Mouse (Mus musculus) heart, embryonic 15.5 days (tissue): ENCODE measurements around the gene Cdr2. TPM values are rescaled to one million over a fixed set of nuclear protein-coding genes. Genes with fewer than 3 reads are reported as not detected.
A peak's percentile ranks its signal among the peaks of the same experiment; 100 is the strongest.
"Not testable (repeated sequence)": the region's sequence is repeated elsewhere in the genome, so short reads cannot be mapped to it uniquely, and the experiment has no call there.

Source experiments
- ATAC-seq: fragments of 200-750 bp; cut with Nextera tagmentation; replicated peaks from 2 replicates; pipeline ENCODE4 v1.8.0; 2017; ENCODE audit warnings: low read depth, moderate TSS enrichment; ENCODE audit not compliant: insufficient number of reproducible peaks, insufficient read depth, low FRiP score
- H3K27ac ChIP-seq: fragments of 300-500 bp; sonication (generic); 2 replicates; pipeline ENCODE4 v1.5.1; 2015; ENCODE audit warnings: mild to moderate bottlenecking, inconsistent platforms
- H3K27me3 ChIP-seq: fragments of 300-500 bp; sonication (generic); 2 replicates; pipeline ENCODE4 v1.6.1; 2015; ENCODE audit warnings: inconsistent platforms
- H3K36me3 ChIP-seq: fragments of 300-500 bp; sonication (generic); 2 replicates; pipeline ENCODE4 v1.6.1; 2015; ENCODE audit warnings: mild to moderate bottlenecking, inconsistent platforms
- H3K4me1 ChIP-seq: fragments of 300-500 bp; sonication (generic); replicated peaks from 2 replicates; pipeline ENCODE4 v1.6.1; 2015; ENCODE audit warnings: inconsistent platforms
- H3K4me2 ChIP-seq: fragments of 300-500 bp; sonication (generic); 2 replicates; pipeline ENCODE4 v1.6.1; 2015; ENCODE audit warnings: inconsistent platforms, mild to moderate bottlenecking, moderate library complexity
- H3K4me3 ChIP-seq: fragments of 300-500 bp; sonication (generic); 2 replicates; pipeline ENCODE4 v1.5.1; 2015; ENCODE audit warnings: mild to moderate bottlenecking, inconsistent platforms
- H3K9ac ChIP-seq: fragments of 300-500 bp; sonication (generic); 2 replicates; pipeline ENCODE4 v1.6.1; 2015; ENCODE audit warnings: mild to moderate bottlenecking, inconsistent platforms
- H3K9me3 ChIP-seq: fragments of 300-500 bp; sonication (generic); replicated peaks from 2 replicates; pipeline ENCODE4 v1.6.1; 2016; ENCODE audit warnings: inconsistent platforms
- WGBS: fragments of 180-500 bp; shearing (Covaris S2); methylation state at CpG from one replicate; pipeline ENCODE4 v1.1.7; 2015; ENCODE audit warnings: mixed read lengths; 5-methylcytosine and 5-hydroxymethylcytosine counted together
- polyA plus RNA-seq: library from polyadenylated mRNA; unstranded; fragments of >200 nt; fragmentation: Nextera tagmentation; extraction: Ambion mirVana; gene quantifications from 2 replicates; pipeline ENCODE4 v1.2.1, GENCODE M21; 2015

The Cdr2 gene
- polyA plus RNA-seq, 1 experiment from 2014 or later: 13.2 TPM

DNA sequence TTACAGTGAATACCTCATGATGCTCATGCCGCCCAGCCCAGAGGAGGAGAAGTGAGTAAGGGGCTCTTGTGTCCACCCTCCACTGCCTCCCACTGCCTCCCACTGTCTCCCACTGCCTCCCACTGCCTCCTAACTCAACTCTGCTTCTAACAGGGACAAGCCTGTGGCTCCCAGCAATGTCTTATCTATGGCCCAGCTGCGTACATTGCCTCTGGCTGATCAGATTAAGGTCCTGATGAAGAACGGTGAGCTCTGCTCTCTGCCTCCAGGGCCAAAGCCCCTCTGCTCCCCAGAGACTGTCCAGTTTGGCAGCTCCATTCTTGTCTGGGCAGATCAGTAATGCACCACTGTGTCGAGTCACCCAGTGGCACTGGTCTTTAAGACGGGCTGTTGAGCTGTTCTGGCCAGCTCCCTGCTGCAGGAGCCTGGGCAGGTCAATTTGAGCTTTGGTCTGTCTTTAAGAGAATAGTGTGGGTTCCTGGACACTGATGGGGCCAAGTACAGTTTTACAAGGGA is 48.4 kb downstream of the Cdr2 start:
- H3K4me2 ChIP-seq: no peak overlapping the region
- peaks cover 73% of the 10 kb centered on the region for H3K36me3 ChIP-seq
- WGBS: 75% methylated on average over 5 of the region's 5 CpGs
- no peak for ATAC-seq
- no peaks in the 10 kb centered on the region; the same call in 1 of the 2 replicates for H3K4me1 ChIP-seq
- H3K4me3 ChIP-seq: no peak overlapping the region
- no peak overlapping the region for H3K9ac ChIP-seq
- no peaks in the 10 kb centered on the region for H3K27me3 ChIP-seq
- no peaks in the 10 kb centered on the region for H3K9me3 ChIP-seq
- no peak overlapping the region for H3K27ac ChIP-seq

DNA sequence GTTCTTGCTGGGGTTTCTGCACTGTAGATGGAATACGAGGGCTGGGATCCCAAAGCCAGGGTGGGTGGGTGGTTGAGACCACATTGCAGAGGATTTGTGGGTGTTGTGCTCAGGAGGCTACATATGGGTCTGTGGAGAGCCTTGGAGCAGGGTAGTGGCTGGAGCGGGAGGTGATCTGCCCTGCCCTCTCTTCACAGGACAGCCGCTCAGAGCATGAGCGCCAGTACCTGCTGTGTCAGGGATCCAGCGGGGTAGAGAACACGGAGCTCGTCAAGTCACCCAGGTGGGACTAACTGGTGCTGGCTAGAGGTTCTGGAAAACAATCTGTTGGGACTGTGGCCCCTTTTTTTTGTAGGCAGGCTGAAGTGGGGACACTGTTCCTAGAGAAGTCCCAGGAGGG is 49.0 kb downstream of the Cdr2 start:
- 96% methylated on average over 7 of the region's 7 CpGs for whole genome bisulfite sequencing
- ATAC-seq: no peak
- H3K9ac ChIP-seq: no peak overlapping the region
- peaks cover 73% of the 10 kb centered on the region for H3K36me3 ChIP-seq
- no peaks in the 10 kb centered on the region for H3K27me3 ChIP-seq
- no peaks in the 10 kb centered on the region; the same call in 1 of the 2 replicates for H3K4me1 ChIP-seq
- no peak overlapping the region for H3K4me2 ChIP-seq
- no peak overlapping the region for H3K4me3 ChIP-seq
- H3K27ac ChIP-seq: no peak overlapping the region
- H3K9me3 ChIP-seq: no peaks in the 10 kb centered on the region

DNA sequence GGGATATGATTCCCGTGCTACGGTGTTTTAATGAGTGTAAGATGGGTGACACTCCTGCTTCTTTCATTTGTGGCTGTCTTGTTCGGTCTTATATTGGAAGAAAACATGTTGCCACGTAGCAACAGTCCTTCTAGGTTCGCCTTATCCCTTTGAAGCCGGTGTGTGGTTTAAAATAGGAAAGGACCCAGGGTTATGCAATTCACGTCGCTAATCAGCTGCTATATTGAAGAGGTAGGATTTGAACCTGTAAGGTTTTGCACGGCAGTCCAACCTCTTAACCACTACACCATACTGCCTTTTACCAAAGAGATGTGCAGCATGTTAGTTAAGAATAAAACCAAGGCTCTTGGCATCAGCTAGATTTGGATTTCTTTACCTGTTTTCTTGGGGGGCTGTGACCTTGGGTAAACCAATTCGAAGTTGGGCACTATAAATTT is 63.6 kb downstream of the Cdr2 start:
- ATAC-seq: peak; percentile 54
- Histone ChIP-seq H3K4me3 (peak overlapping the region; percentile 99), H3K4me2 (peak overlapping the region; percentile 76), H3K9me3 (no peaks in the 10 kb centered on the region), H3K27me3 (no peaks in the 10 kb centered on the region), H3K36me3 (no peaks in the 10 kb centered on the region), H3K27ac (peak overlapping the region; percentile 89), H3K9ac (peak overlapping the region; percentile 95), H3K4me1 (peaks cover 9% of the 10 kb centered on the region)
- WGBS: 6% methylated on average over 10 of the region's 10 CpGs

DNA sequence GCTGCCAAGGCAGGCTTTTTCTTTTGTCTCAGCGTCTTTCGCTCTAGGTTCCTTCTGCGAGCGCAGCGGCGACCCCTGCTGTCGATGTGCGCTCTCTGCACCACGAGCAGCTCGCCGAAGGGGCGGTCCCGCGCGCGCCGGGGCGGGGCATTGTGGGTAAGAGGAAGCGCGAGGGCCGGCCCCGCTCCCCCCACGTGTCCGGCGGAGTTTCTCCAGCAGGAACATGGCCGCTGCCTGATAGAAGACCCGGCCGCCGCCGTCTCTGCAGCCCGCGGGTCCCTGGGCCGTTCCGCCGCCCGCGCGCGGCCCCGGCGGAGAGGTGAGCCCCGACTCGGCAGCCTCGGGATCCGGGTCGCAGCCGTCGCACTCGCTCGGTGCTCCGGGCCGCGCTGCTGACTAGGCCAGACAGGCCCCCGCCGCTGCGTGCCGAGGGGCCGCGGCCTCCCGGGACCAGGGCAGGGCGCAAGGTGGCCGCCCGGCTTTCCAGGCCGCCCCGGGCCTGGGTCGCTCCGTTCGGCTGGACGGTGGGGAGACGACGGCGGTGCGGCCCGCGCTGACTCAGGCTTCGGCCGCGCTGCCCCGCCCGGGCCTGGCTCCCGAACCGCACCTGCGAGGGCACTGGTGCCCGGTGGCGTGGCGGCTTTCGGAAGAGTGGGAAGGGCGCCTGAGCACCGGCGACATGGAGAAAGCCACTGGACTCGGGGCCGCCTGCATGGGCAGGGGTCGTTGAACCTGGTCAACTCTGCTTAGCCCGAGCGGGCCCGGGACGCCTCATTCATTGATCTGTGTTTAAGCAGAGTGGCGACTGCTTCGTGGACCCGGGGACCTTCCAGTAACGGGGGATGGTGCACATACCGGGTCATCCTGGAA is 64.3 kb downstream of the Cdr2 start, which contains the start of gene Polr3e:
Gene Polr3e (plus strand): TSS at position 153 of the 870 bp plus-strand sequence.
- peak within 1 kb of the TSS; percentile 99 for H3K4me3 ChIP-seq
- H3K9ac ChIP-seq: peak within 1 kb of the TSS; percentile 95
- peak within 1 kb of the TSS; percentile 76 for H3K4me2 ChIP-seq
- H3K27ac ChIP-seq: peak within 1 kb of the TSS; percentile 89
- peak; percentile 94 for ATAC-seq
- no peaks in the 10 kb centered on the region for H3K36me3 ChIP-seq
- H3K9me3 ChIP-seq: no peaks in the 10 kb centered on the region
- H3K4me1 ChIP-seq: peaks cover 9% of the 10 kb centered on the region
- H3K27me3 ChIP-seq: no peaks in the 10 kb centered on the region
- under 1% methylated on average over 102 of the region's 102 CpGs for whole genome bisulfite sequencing

DNA sequence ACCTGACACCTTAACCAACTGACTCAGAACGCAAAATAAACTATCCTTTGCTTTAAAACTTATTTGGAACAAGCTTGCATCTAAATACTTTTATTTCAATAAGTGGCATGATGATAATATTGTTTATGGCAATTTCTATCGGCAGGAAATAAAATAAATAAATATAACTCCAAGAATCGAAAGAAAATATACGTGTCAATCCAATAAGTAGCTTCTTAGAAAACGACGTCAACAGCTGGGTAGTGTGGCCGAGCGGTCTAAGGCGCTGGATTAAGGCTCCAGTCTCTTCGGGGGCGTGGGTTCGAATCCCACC is 64.9 kb downstream of the Cdr2 start:
- no peak for ATAC-seq
- H3K9me3 ChIP-seq: no peaks in the 10 kb centered on the region
- peaks cover 9% of the 10 kb centered on the region for H3K4me1 ChIP-seq
- WGBS: 8% methylated on average over 12 of the region's 12 CpGs
- no peak overlapping the region for H3K27ac ChIP-seq
- no peaks in the 10 kb centered on the region for H3K36me3 ChIP-seq
- no peaks in the 10 kb centered on the region for H3K27me3 ChIP-seq
- peak overlapping the region; percentile 99 for H3K4me3 ChIP-seq
- H3K4me2 ChIP-seq: peak overlapping the region; percentile 49
- H3K9ac ChIP-seq: no peak overlapping the region

DNA sequence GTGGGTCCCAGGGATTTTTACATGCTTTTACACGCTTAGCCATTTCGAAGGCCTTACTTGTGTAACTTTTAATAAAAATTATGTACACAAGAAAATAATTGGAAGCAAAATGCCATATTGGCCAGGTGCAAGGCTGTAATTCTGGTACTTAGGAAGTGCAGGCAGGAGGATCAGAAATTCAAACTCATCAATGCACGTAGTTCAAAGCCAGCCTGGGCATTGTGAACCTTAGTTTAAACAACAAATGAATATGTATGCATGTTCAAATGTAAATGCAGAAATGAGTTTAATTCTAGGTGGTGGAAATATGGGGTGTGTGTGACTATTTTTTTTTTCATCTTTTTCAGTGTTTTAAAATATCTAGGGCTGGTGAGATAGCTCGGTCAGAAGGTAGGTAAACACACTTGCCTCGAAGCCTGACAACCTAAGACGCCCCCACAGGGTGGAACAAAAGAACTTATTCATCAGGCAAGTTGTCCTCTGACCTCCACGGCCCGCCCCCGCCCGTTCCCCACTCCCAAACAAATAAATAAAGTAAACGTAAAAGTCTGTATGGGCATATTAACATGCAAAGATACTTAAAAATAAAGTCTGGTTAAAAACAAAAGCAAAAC is 65.7 kb downstream of the Cdr2 start:
- H3K9ac ChIP-seq: no peak overlapping the region
- WGBS: 40% methylated on average over 11 of the region's 11 CpGs
- peaks cover 9% of the 10 kb centered on the region for H3K4me1 ChIP-seq
- no peaks in the 10 kb centered on the region for H3K27me3 ChIP-seq
- no peak overlapping the region for H3K4me2 ChIP-seq
- H3K27ac ChIP-seq: no peak overlapping the region
- no peak for ATAC-seq
- H3K4me3 ChIP-seq: no peak overlapping the region
- H3K36me3 ChIP-seq: no peaks in the 10 kb centered on the region
- no peaks in the 10 kb centered on the region for H3K9me3 ChIP-seq

DNA sequence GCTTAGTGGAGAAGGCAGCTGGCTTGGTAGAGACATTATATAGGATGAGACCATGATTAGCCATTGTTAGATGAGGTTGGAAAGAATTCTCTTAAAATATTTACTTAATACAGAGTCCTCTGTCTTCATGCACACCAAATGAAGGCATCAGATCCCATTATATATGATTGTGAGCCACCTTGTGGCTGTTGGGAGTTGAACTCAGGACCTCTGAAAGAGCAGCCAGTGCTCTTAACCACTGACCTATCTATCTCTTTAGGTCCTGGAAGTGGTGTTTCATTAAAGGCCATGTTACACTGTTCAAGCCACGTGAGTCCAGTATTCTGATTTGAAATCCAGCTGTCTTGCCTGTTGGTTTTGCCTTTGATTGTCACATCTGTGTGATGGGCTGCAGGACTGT is 68.8 kb downstream of the Cdr2 start:
- H3K27ac ChIP-seq: no peak overlapping the region
- H3K9ac ChIP-seq: no peak overlapping the region
- no peaks in the 10 kb centered on the region for H3K27me3 ChIP-seq
- H3K4me3 ChIP-seq: no peak overlapping the region
- no peaks in the 10 kb centered on the region for H3K36me3 ChIP-seq
- whole genome bisulfite sequencing: 47% methylated on average over 1 of the region's 1 CpGs
- no peaks in the 10 kb centered on the region for H3K9me3 ChIP-seq
- 0 out of 2 replicates have a peak, but pooled peaks cover under 1% of the 10 kb centered on the region for H3K4me1 ChIP-seq
- H3K4me2 ChIP-seq: no peak overlapping the region
- ATAC-seq: no peak

DNA sequence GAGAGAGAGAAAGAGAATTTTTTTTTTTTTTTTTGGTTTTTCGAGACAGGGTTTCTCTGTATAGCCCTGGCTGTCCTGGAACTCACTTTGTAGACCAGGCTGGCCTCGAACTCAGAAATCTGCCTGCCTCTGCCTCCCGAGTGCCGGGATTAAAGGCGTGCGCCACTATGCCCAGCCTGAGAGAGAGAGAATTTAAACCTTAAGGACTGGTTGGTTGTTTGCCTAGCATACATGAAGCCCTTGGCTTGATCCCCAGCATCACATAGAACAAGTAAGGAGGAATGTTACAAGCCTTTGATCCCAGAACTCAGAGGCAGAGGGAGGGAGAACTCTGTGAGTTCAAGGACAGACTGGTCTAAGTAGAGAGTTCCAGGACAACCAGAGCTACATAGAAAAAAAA is 70.8 kb downstream of the Cdr2 start:
- H3K4me2 ChIP-seq, H3K9ac ChIP-seq, H3K36me3 ChIP-seq, H3K4me3 ChIP-seq, H3K27ac ChIP-seq, ATAC-seq, H3K4me1 ChIP-seq, H3K9me3 ChIP-seq, H3K27me3 ChIP-seq: not testable (repeated sequence)
- 91% methylated on average over 6 of the region's 6 CpGs for WGBS

DNA sequence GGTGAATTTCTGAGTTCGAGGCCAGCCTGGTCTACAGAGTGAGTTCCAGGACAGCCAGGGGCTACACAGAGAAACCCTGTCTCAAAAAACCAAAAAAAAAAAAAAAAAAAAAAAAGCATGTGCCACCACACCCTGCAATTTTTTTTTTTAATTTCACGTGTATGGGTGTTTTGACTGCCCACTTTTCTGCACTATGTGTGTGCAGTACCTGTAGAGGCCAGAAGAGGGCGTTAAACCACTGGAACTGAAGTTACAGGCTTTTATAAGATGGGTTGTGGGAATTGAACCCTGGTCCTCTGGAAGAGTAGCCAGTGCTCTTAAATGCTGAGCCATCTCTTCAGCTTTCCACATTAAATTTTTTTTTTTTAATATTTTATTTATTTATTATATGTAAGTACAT is 71.9 kb downstream of the Cdr2 start:
- H3K27ac ChIP-seq, H3K4me2 ChIP-seq, H3K36me3 ChIP-seq, H3K9me3 ChIP-seq, H3K4me3 ChIP-seq, H3K4me1 ChIP-seq, H3K9ac ChIP-seq, ATAC-seq, H3K27me3 ChIP-seq: not testable (repeated sequence)
- 71% methylated on average over 3 of the region's 3 CpGs for WGBS
